Mouse (Mus musculus): Measurements from ENCODE around the gene Dgkh.

DNA sequence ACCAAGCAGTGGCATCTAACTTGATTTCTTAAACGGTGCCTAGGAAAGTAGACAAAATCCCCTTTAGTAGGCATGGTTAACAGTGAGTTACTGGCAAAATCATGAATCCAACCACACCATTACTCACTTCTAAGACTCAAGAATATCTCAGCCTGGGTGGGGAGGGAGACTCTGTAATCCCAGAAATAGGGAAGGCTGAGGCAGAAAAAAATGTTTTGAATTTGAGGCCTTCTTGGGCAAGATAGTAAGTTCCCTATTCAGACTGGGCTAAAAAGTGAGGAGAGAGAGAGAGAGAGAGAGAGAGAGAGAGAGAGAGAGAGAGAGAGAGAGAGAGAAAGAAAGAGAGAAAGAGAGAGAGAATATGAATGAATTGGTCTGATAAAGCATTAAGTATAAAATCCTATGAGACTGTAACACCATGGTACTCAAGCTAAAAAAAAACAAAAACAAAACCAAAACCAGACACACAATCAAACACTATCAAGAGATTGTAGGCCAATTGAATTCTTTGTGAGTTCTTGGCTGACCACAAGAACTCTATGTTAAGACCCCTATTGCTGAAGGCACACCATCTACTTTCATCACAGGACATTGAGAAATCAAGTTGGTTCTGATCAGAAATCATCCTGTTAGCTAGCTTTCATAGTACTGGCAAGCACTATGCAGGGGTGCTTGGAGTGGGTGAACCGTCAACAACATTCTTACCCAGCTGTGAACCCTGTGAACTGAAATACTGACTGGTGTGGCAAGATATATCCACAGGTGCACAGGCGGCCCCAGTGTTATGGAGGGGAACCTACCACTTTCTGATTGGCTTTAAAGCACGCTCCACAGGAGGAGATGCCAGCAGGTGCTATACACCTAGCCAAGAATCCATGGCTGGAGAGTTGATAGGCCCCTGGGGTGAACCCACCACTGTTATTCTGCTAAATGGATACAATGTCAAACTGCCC is 101.4 kb downstream of the Dgkh start:
- TF ChIP-seq CTCF (IDR thresholded peaks at IDR 0.05; ENCODE audit: low read depth), result no peak
- no peak for TF ChIP-seq EP300 (IDR thresholded peaks at IDR 0.05; ENCODE audit: low read depth)

Measured in heart, postnatal 0 days (tissue).